Mouse (Mus musculus) MEL (cell line): ENCODE data around the gene Camk1d. TPM values are rescaled to one million over a fixed set of nuclear protein-coding genes. Genes with fewer than 3 reads are reported as not detected.

ENCODE experiments used
- DNase-seq: peaks from one replicate; pipeline ENCODE4 v3.0.0; 2011; ENCODE audit warnings: low read depth, low spot score
- H3K27ac ChIP-seq: 2 replicates; pipeline ENCODE4 v1.5.1; 2012; ENCODE audit warnings: low read depth, mild to moderate bottlenecking, control low read depth, low read length, moderate library complexity; ENCODE audit not compliant: control insufficient read depth
- H3K27me3 ChIP-seq, 2 experiments: fragments of 150-350 bp in 1 of 2; sonication (generic) in 1 of 2; 2 replicates each; pipeline ENCODE4 v1.6.1; 2012; ENCODE audit warnings: low read length in 2 of 2, mild to moderate bottlenecking in 2 of 2, improper control_type of control experiment in 1 of 2, moderate library complexity in 1 of 2; ENCODE audit not compliant: insufficient read depth in 2 of 2, control insufficient read depth in 1 of 2
- H3K36me3 ChIP-seq, 2 experiments: 2 replicates each; pipeline ENCODE4 v1.6.1; 2012 to 2014; ENCODE audit warnings: low read length in 2 of 2, improper control_type of control experiment in 1 of 2, inconsistent platforms in 1 of 2, mild to moderate bottlenecking in 1 of 2; ENCODE audit not compliant: insufficient read depth in 2 of 2, control insufficient read depth in 1 of 2
- H3K4me1 ChIP-seq, 2 experiments: fragments of 150-350 bp in 1 of 2; sonication (generic) in 1 of 2; 2 replicates each; pipeline ENCODE4 v1.6.1; 2012; ENCODE audit warnings: low read length in 2 of 2, improper control_type of control experiment in 1 of 2, mild to moderate bottlenecking in 1 of 2; ENCODE audit not compliant: insufficient read depth in 2 of 2, control insufficient read depth in 1 of 2
- H3K4me3 ChIP-seq, 2 experiments: fragments of 150-350 bp in 1 of 2; sonication (generic) in 1 of 2; 2 replicates each; pipeline ENCODE4 v1.5.1; 2012; ENCODE audit warnings: low read depth in 2 of 2, low read length in 2 of 2, mild to moderate bottlenecking in 2 of 2, moderate library complexity in 2 of 2, control low read depth in 1 of 2, improper control_type of control experiment in 1 of 2; ENCODE audit not compliant: control insufficient read depth in 1 of 2, insufficient read depth in 1 of 2
- H3K79me2 ChIP-seq: 2 replicates; pipeline ENCODE4 v1.6.1; 2012; ENCODE audit warnings: mild to moderate bottlenecking, low read length, moderate library complexity; ENCODE audit not compliant: control insufficient read depth, poor library complexity, insufficient read depth
- H3K9ac ChIP-seq: 2 replicates; pipeline ENCODE4 v1.6.1; 2012; ENCODE audit warnings: low read depth, mild to moderate bottlenecking, control low read depth, low read length, moderate library complexity; ENCODE audit not compliant: control insufficient read depth, poor library complexity, severe bottlenecking
- H3K9me3 ChIP-seq: fragments of 150-350 bp; sonication (generic); replicated peaks from 2 replicates; pipeline ENCODE4 v1.6.1; 2012; ENCODE audit warnings: mild to moderate bottlenecking, low read length, improper control_type of control experiment, moderate library complexity; ENCODE audit not compliant: insufficient read depth
- BHLHE40 ChIP-seq: IDR thresholded peaks from 2 replicates; pipeline ENCODE4 v1.6.1; 2012; ENCODE audit warnings: low read depth, mild to moderate bottlenecking, inconsistent platforms, low read length, improper control_type of control experiment, borderline replicate concordance
- CHD1 ChIP-seq: IDR thresholded peaks from 2 replicates; pipeline ENCODE4 v1.6.1; 2012; ENCODE audit warnings: low read depth, mild to moderate bottlenecking, inconsistent platforms, low read length, improper control_type of control experiment
- CHD2 ChIP-seq: IDR thresholded peaks from 2 replicates; pipeline ENCODE4 v1.6.1; 2011; ENCODE audit warnings: low read length, improper control_type of control experiment
- CTCF ChIP-seq, 3 experiments: IDR thresholded peaks in 2 of 3; conservative IDR thresholded peaks in 1 of 3; 2 replicates each; pipeline ENCODE4 v1.5.1; 2011 to 2012; ENCODE audit warnings: low read length in 3 of 3, low read depth in 2 of 3, mild to moderate bottlenecking in 2 of 3, improper control_type of control experiment in 1 of 3, inconsistent platforms in 1 of 3, mixed read lengths in 1 of 3, moderate library complexity in 1 of 3; ENCODE audit not compliant: control insufficient read depth in 1 of 3, insufficient read depth in 1 of 3, poor library complexity in 1 of 3, severe bottlenecking in 1 of 3
- E2F4 ChIP-seq: IDR thresholded peaks from 2 replicates; pipeline ENCODE4 v1.6.1; 2011; ENCODE audit warnings: low read depth, low read length, improper control_type of control experiment, borderline replicate concordance
- EP300 ChIP-seq, 2 experiments: IDR thresholded peaks; 2 replicates each; pipeline ENCODE4 v1.6.1; 2011; ENCODE audit warnings: improper control_type of control experiment in 2 of 2, low read length in 2 of 2, low read depth in 1 of 2, mild to moderate bottlenecking in 1 of 2
- ETS1 ChIP-seq: IDR thresholded peaks from 2 replicates; pipeline ENCODE4 v1.6.1; 2012; ENCODE audit warnings: low read depth, mild to moderate bottlenecking, inconsistent platforms, low read length, improper control_type of control experiment, moderate library complexity
- GABPA ChIP-seq: IDR thresholded peaks from 2 replicates; pipeline ENCODE4 v1.6.1; 2012; ENCODE audit warnings: low read depth, mild to moderate bottlenecking, inconsistent platforms, low read length, improper control_type of control experiment, moderate library complexity
- GATA1 ChIP-seq: IDR thresholded peaks from 2 replicates; pipeline ENCODE4 v1.6.1; 2011; ENCODE audit warnings: low read depth, low read length, improper control_type of control experiment
- HCFC1 ChIP-seq: IDR thresholded peaks from 2 replicates; pipeline ENCODE4 v1.6.1; 2012; ENCODE audit warnings: low read depth, mild to moderate bottlenecking, inconsistent platforms, low read length, improper control_type of control experiment, moderate library complexity
- JUND ChIP-seq: IDR thresholded peaks from 2 replicates; pipeline ENCODE4 v1.6.1; 2011; ENCODE audit warnings: low read depth, mild to moderate bottlenecking, improper control_type of control experiment, low read length
- KAT2A ChIP-seq: conservative IDR thresholded peaks from 2 replicates; pipeline ENCODE4 v1.6.1; 2012; ENCODE audit warnings: low read depth, low read length, improper control_type of control experiment, inconsistent platforms
- MAFK ChIP-seq: IDR thresholded peaks from 2 replicates; pipeline ENCODE4 v1.6.1; 2011; ENCODE audit warnings: low read depth, mild to moderate bottlenecking, low read length, improper control_type of control experiment, borderline replicate concordance
- MAX ChIP-seq: IDR thresholded peaks from 2 replicates; pipeline ENCODE4 v1.6.1; 2011; ENCODE audit warnings: low read length, improper control_type of control experiment
- MAZ ChIP-seq: IDR thresholded peaks from 2 replicates; pipeline ENCODE4 v1.6.1; 2012; ENCODE audit warnings: low read depth, mild to moderate bottlenecking, inconsistent platforms, low read length, improper control_type of control experiment
- MEF2A ChIP-seq: IDR thresholded peaks from 2 replicates; pipeline ENCODE4 v1.6.1; 2014; ENCODE audit warnings: low read depth, mild to moderate bottlenecking, inconsistent platforms, low read length, improper control_type of control experiment; ENCODE audit not compliant: poor library complexity, insufficient replicate concordance, severe bottlenecking; ENCODE audit errors: extremely low read depth
- MXI1 ChIP-seq: IDR thresholded peaks from 2 replicates; pipeline ENCODE4 v1.6.1; 2011; ENCODE audit warnings: mild to moderate bottlenecking, low read depth, low read length, improper control_type of control experiment
- MYC ChIP-seq: IDR thresholded peaks from 2 replicates; pipeline ENCODE4 v1.6.1; 2011; ENCODE audit warnings: low read depth, mild to moderate bottlenecking, low read length, improper control_type of control experiment, moderate library complexity
- NELFE ChIP-seq: IDR thresholded peaks from 2 replicates; pipeline ENCODE4 v1.6.1; 2011; ENCODE audit warnings: low read depth, low read length, improper control_type of control experiment
- POLR2A ChIP-seq, 2 experiments: IDR thresholded peaks; 2 replicates each; pipeline ENCODE4 v1.6.1; 2011 to 2012; ENCODE audit warnings: low read length in 2 of 2, mild to moderate bottlenecking in 2 of 2, control low read depth in 1 of 2, improper control_type of control experiment in 1 of 2, low read depth in 1 of 2, moderate library complexity in 1 of 2; ENCODE audit not compliant: control insufficient read depth in 1 of 2, insufficient read depth in 1 of 2, poor library complexity in 1 of 2
- POLR2AphosphoS2 ChIP-seq: IDR thresholded peaks from 2 replicates; pipeline ENCODE4 v1.6.1; 2011; ENCODE audit warnings: low read length, improper control_type of control experiment
- POLR2AphosphoS5 ChIP-seq: IDR thresholded peaks from 2 replicates; pipeline ENCODE4 v1.6.1; 2012; ENCODE audit warnings: low read depth, borderline replicate concordance, mild to moderate bottlenecking, inconsistent platforms, low read length, moderate library complexity, mixed read lengths
- RAD21 ChIP-seq: IDR thresholded peaks from 2 replicates; pipeline ENCODE4 v1.6.1; 2011; ENCODE audit warnings: mild to moderate bottlenecking, low read depth, low read length, improper control_type of control experiment
- RCOR1 ChIP-seq: IDR thresholded peaks from 2 replicates; pipeline ENCODE4 v1.6.1; 2012; ENCODE audit warnings: low read depth, mild to moderate bottlenecking, inconsistent platforms, low read length, improper control_type of control experiment
- SIN3A ChIP-seq: IDR thresholded peaks from 2 replicates; pipeline ENCODE4 v1.6.1; 2012; ENCODE audit warnings: low read length, improper control_type of control experiment, inconsistent platforms
- SMC3 ChIP-seq: IDR thresholded peaks from 2 replicates; pipeline ENCODE4 v1.6.1; 2011; ENCODE audit warnings: low read depth, low read length, improper control_type of control experiment
- TAL1 ChIP-seq: IDR thresholded peaks from 2 replicates; pipeline ENCODE4 v1.6.1; 2012; ENCODE audit warnings: mild to moderate bottlenecking, inconsistent platforms, low read length, moderate library complexity, mixed read lengths
- TBP ChIP-seq: IDR thresholded peaks from 2 replicates; pipeline ENCODE4 v1.8.0; 2011; ENCODE audit warnings: low read depth, low read length, improper control_type of control experiment
- TCF12 ChIP-seq: IDR thresholded peaks from 2 replicates; pipeline ENCODE4 v1.6.1; 2014; ENCODE audit warnings: low read depth, mild to moderate bottlenecking, inconsistent platforms, low read length, improper control_type of control experiment, moderate library complexity
- UBTF ChIP-seq: IDR thresholded peaks from 2 replicates; pipeline ENCODE4 v1.6.1; 2012; ENCODE audit warnings: low read depth, mild to moderate bottlenecking, inconsistent platforms, low read length, improper control_type of control experiment, moderate library complexity, borderline replicate concordance; ENCODE audit not compliant: insufficient read depth
- USF1 ChIP-seq: IDR thresholded peaks from 2 replicates; pipeline ENCODE4 v1.6.1; 2014; ENCODE audit warnings: low read depth, mild to moderate bottlenecking, inconsistent platforms, low read length, improper control_type of control experiment, moderate library complexity
- USF2 ChIP-seq, 2 experiments: IDR thresholded peaks; 2 replicates each; pipeline ENCODE4 v1.6.1; 2011 to 2012; ENCODE audit warnings: improper control_type of control experiment in 2 of 2, low read length in 2 of 2, borderline replicate concordance in 1 of 2, inconsistent platforms in 1 of 2, low read depth in 1 of 2, mild to moderate bottlenecking in 1 of 2; ENCODE audit not compliant: insufficient read depth in 1 of 2
- ZC3H11A ChIP-seq: IDR thresholded peaks from 2 replicates; pipeline ENCODE4 v1.6.1; 2012; ENCODE audit warnings: low read depth, mild to moderate bottlenecking, inconsistent platforms, low read length, improper control_type of control experiment
- ZKSCAN1 ChIP-seq: IDR thresholded peaks from 2 replicates; pipeline ENCODE4 v1.6.1; 2012; ENCODE audit warnings: low read depth, mild to moderate bottlenecking, inconsistent platforms, low read length, improper control_type of control experiment, moderate library complexity
- ZNF384 ChIP-seq: IDR thresholded peaks from 2 replicates; pipeline ENCODE4 v1.6.1; 2012; ENCODE audit warnings: low read depth, mild to moderate bottlenecking, inconsistent platforms, low read length, improper control_type of control experiment
- polyA plus RNA-seq, 2 experiments: library from polyadenylated mRNA; stranded (reverse) in 1 of 2; unstranded in 1 of 2; fragments of >175 nt in 1 of 2; fragments of >200 nt in 1 of 2; gene quantifications; 2 replicates each; pipeline versions ENCODE4 v1.2.1 to v1.2.4; 2012; ENCODE audit warnings: low replicate concordance in 2 of 2, low read depth in 1 of 2; ENCODE audit not compliant: insufficient read length in 2 of 2, insufficient read depth in 1 of 2, missing spikeins in 1 of 2
- total RNA-seq: library from RNA; depleted of rRNA; stranded (reverse); fragments of 300-350 nt; gene quantifications from 2 replicates; pipeline ENCODE4 v1.2.3, GENCODE M21; 2012

Gene Camk1d
- total and polyA plus RNA-seq, 3 experiments, result 2.9 to 4.4 TPM; not detected in 1

DNA sequence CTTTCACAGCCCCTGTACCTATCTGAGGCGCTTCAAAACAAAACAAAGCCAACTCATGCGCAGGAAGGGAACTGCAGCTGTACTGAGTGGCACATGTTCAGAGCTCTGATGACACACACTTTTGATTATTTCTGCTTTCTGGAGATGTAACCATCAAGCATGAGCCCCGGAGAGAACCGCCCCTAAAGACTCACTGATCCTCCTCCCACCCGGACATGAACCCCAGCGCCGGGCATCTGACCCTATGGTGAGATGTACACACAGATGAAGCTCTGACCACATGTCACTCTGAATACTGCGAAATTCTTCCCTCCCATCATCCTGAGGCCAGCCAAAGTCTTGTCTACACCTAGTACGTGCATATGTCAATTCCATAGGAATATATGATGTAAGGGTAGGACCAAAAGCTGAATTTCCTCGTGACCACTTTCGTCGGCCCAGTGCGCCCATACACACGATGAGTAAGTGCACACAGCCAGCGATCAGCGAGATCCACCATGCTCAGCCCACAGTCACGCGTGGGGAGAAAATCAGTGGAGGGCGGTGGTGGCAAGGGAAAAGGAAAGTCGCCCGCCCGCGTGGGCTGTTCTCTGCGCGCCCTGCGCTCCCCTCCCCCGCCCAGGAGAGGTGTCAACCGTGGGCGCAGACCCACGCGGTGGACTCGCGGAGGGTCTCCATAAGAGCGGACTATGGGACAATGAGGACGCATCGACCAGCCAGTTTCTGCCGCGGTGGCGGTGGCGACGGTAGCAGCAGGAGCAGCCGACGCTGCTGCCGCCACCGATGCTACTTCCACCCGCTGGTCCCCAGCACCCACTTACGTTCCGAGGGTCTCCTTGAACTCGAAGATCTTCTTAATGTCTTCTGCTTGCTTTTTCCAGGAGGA lies 747 bp downstream of the Camk1d start:
- H3K36me3 ChIP-seq, result peaks cover 0 to 4% of the 10 kb centered on the region in 2 experiments; a peak in 2 of 4 replicates
- peak overlapping the region; percentile 54 for H3K27ac ChIP-seq
- H3K9me3 ChIP-seq, result no peaks in the 10 kb centered on the region
- peaks cover 11% of the 10 kb centered on the region for H3K79me2 ChIP-seq
- peak overlapping the region; percentile 75 to 98 for H3K4me3 ChIP-seq
- H3K4me1 ChIP-seq, result peaks cover 0 to 13% of the 10 kb centered on the region in 2 experiments; a peak in 2 of 4 replicates
- peak overlapping the region; percentile 68 for H3K9ac ChIP-seq
- DNase-seq, result peak; percentile 90
- H3K27me3 ChIP-seq, result no peaks in the 10 kb centered on the region
- no peak for TF ChIP-seq USF2 (IDR thresholded peaks at IDR 0.05; ENCODE audit: borderline replicate concordance in 1 of 2, insufficient read depth in 1 of 2, low read depth in 1 of 2, low read length in 2 of 2)
- peak; percentile 48 for TF ChIP-seq TBP
- TF ChIP-seq JUND, result no peak
- TF ChIP-seq RCOR1, result no peak
- no peak for TF ChIP-seq MAZ
- no peak for TF ChIP-seq ZNF384
- TF ChIP-seq KAT2A, result no peak
- TF ChIP-seq MAFK, result no peak
- no peak for TF ChIP-seq POLR2AphosphoS2
- TF ChIP-seq ZKSCAN1, result no peak
- TF ChIP-seq SMC3, result no peak
- TF ChIP-seq MEF2A, result no peak
- TF ChIP-seq SIN3A, result peak; percentile 97
- no peak for TF ChIP-seq CHD2
- no peak for TF ChIP-seq CTCF (IDR thresholded peaks at IDR 0.05 in 2 of 3, conservative IDR thresholded peaks at IDR 0.05 in 1 of 3; ENCODE audit: control insufficient read depth in 1 of 3, insufficient read depth in 1 of 3, low read depth in 2 of 3, low read length in 3 of 3, poor library complexity in 1 of 3, severe bottlenecking in 1 of 3)
- TF ChIP-seq RAD21, result no peak; the same call in 1 of the 2 replicates
- no peak; the same call in 1 of the 2 replicates for TF ChIP-seq TCF12
- TF ChIP-seq UBTF, result no peak
- peak; percentile 9; the same call in 1 of the 2 replicates for TF ChIP-seq NELFE
- peak in 1 of 2 experiments; percentile 43; a peak in 1 of 4 replicates for TF ChIP-seq POLR2A (IDR thresholded peaks at IDR 0.05; ENCODE audit: control insufficient read depth in 1 of 2, insufficient read depth in 1 of 2, low read depth in 1 of 2, low read length in 2 of 2, poor library complexity in 1 of 2)
- TF ChIP-seq MXI1, result peak; percentile 99
- no peak for TF ChIP-seq GATA1
- TF ChIP-seq POLR2AphosphoS5, result no peak
- no peak; the same call in 1 of the 2 replicates for TF ChIP-seq BHLHE40
- no peak for TF ChIP-seq HCFC1
- no peak for TF ChIP-seq CHD1
- TF ChIP-seq ZC3H11A, result no peak
- peak; percentile 51; the same call in 1 of the 2 replicates for TF ChIP-seq USF1
- no peak for TF ChIP-seq E2F4
- TF ChIP-seq MYC, result peak; percentile 97
- TF ChIP-seq GABPA, result no peak
- peak; percentile 94 for TF ChIP-seq ETS1
- no peak; the same call in 1 of the 2 replicates for TF ChIP-seq TAL1
- 0 out of 4 replicates have a peak, but pooled peaks of 1 of the 2 experiments have one; percentile 5 for TF ChIP-seq EP300 (IDR thresholded peaks at IDR 0.05; ENCODE audit: low read depth in 1 of 2, low read length in 2 of 2)
- peak; percentile 97 for TF ChIP-seq MAX
